Mouse (Mus musculus) stomach, postnatal 0 days (tissue): ENCODE results near the gene Fzd9. TPM values are rescaled to one million over a fixed set of nuclear protein-coding genes. Genes with fewer than 3 reads are reported as not detected.
"Not testable (repeated sequence)": the region's sequence is repeated elsewhere in the genome, so short reads cannot be mapped to it uniquely, and the experiment has no call there.

Source experiments
- ATAC-seq: fragments of 200-750 bp; cut with Nextera tagmentation; 2 replicates; pipeline ENCODE4 v1.8.0; 2017; ENCODE audit not compliant: low FRiP score, low TSS enrichment
- DNase-seq: peaks from one replicate; pipeline ENCODE4 v3.0.0-alpha.2; 2016; ENCODE audit warnings: low spot score
- H3K27ac ChIP-seq: fragments of 300-500 bp; sonication (generic); replicated peaks from 2 replicates; pipeline ENCODE4 v1.5.1; 2014; ENCODE audit warnings: mild to moderate bottlenecking, control low read depth
- H3K27me3 ChIP-seq: fragments of 300-500 bp; sonication (generic); 2 replicates; pipeline ENCODE4 v1.6.1; 2014; ENCODE audit warnings: low read length; ENCODE audit not compliant: control insufficient read depth, insufficient read depth
- H3K36me3 ChIP-seq: fragments of 300-500 bp; sonication (generic); 2 replicates; pipeline ENCODE4 v1.6.1; 2014; ENCODE audit warnings: low read length, mixed read lengths; ENCODE audit not compliant: control insufficient read depth, insufficient read depth
- H3K4me1 ChIP-seq: fragments of 300-500 bp; sonication (generic); replicated peaks from 2 replicates; pipeline ENCODE4 v1.6.1; 2014; ENCODE audit warnings: antibody characterized with exemption; ENCODE audit not compliant: control insufficient read depth, insufficient read depth
- H3K4me2 ChIP-seq: fragments of 300-500 bp; sonication (generic); replicated peaks from 2 replicates; pipeline ENCODE4 v1.6.1; 2014; ENCODE audit warnings: low read depth, mild to moderate bottlenecking, control low read depth, moderate library complexity
- H3K4me3 ChIP-seq: fragments of 300-500 bp; sonication (generic); 2 replicates; pipeline ENCODE4 v1.5.1; 2014; ENCODE audit warnings: low read depth, low read length, control low read depth
- H3K9ac ChIP-seq: fragments of 300-500 bp; sonication (generic); 2 replicates; pipeline ENCODE4 v1.6.1; 2014; ENCODE audit warnings: mild to moderate bottlenecking, low read length, control low read depth, mixed read lengths
- H3K9me3 ChIP-seq: fragments of 300-500 bp; sonication (generic); 2 replicates; pipeline ENCODE4 v1.6.1; 2016; ENCODE audit warnings: low read length; ENCODE audit not compliant: control insufficient read depth
- CTCF ChIP-seq: IDR thresholded peaks from 2 replicates; pipeline ENCODE4 v1.5.1; 2016; ENCODE audit warnings: antibody characterized with exemption, low read depth, mild to moderate bottlenecking, moderate library complexity
- EP300 ChIP-seq: optimal IDR thresholded peaks from 2 replicates; pipeline ENCODE3; 2016; ENCODE audit warnings: antibody characterized with exemption
- WGBS: fragments of 180-500 bp; shearing (Covaris S2); extraction: QIAGEN DNeasy Blood & Tissue Kit; methylation state at CpG from one replicate; pipeline ENCODE4 v1.1.7; 2014; 5-methylcytosine and 5-hydroxymethylcytosine counted together
- polyA plus RNA-seq: library from polyadenylated mRNA; unstranded; fragments of >200 nt; fragmentation: Nextera tagmentation; extraction: Ambion mirVana; gene quantifications from 2 replicates; pipeline ENCODE4 v1.2.1, GENCODE M21; 2015

Fzd9 gene
- polyA plus RNA-seq, 1 experiment from 2014 or later = 0.42 TPM

- DNase-seq = peak; percentile 71
- no peak for ATAC-seq
- H3K27me3 ChIP-seq = no peaks in the 10 kb centered on the region
- no peaks in the 10 kb centered on the region for H3K4me1 ChIP-seq
- H3K27ac ChIP-seq = no peak overlapping the region
- H3K4me3 ChIP-seq = no peak overlapping the region
- H3K4me2 ChIP-seq = no peak overlapping the region
- no peak overlapping the region for H3K9ac ChIP-seq
- TF ChIP-seq CTCF = peak; percentile 88
- TF ChIP-seq EP300 = no peak
- no peaks in the 10 kb centered on the region for H3K9me3 ChIP-seq
- H3K36me3 ChIP-seq = peaks cover 45% of the 10 kb centered on the region
- 25% methylated on average over 2 of the region's 2 CpGs for WGBS
Measured at GRCm38 (mm10) chr5:135236571-135236970, 14.5 kb downstream of the Fzd9 start.

DNA sequence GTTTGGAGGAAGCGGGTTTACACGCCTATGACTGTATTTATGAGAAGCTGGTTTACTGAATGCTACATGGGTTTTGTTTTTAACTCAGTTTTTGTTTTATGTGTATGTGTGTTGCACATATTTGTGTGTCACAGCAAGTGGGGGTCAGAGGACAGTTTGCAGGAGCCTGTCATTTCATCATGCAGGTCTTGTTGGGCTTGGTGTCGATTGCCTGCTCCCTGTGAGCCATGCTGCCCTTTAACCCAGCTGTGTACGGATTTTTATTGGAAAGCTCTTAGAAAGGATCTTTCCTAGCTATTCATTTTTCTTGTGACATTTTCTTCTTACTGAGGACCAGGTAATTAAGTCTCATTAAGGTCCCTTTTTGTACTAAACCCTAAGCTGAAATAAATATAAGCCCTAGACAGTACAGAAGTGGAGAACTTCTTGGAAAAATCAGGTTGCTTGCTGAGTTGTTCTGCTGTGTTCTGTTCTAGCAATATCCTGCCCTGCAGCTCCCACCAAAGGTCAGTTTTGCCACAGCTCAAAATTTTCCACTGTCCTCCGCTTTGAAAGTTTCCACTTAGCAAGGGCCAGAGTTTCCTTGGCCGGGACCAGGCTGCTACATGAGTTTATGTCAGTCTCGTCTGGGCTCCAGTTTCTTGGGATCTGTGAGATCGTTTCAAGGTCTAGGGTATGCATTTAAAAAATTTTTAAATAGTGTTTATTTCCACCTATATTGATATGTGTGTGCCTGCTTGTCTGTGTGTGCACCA lies 17.7 kb downstream of the Fzd9 start:
- no peak for TF ChIP-seq CTCF
- TF ChIP-seq EP300 = no peak
- no peaks in the 10 kb centered on the region for H3K9me3 ChIP-seq
- H3K27me3 ChIP-seq = no peaks in the 10 kb centered on the region
- no peak overlapping the region for H3K4me2 ChIP-seq
- no peak for DNase-seq
- 83% methylated on average over 8 of the region's 8 CpGs for WGBS
- no peak for ATAC-seq
- H3K27ac ChIP-seq = no peak overlapping the region
- no peak overlapping the region for H3K9ac ChIP-seq
- peaks cover 42% of the 10 kb centered on the region for H3K36me3 ChIP-seq
- H3K4me1 ChIP-seq = no peaks in the 10 kb centered on the region
- H3K4me3 ChIP-seq = no peak overlapping the region

GRCm38 (mm10) chr5:135230186-135230585 lies 20.8 kb downstream of the Fzd9 start:
- Histone ChIP-seq H3K27me3 (no peaks in the 10 kb centered on the region), H3K27ac (no peak overlapping the region), H3K9ac (no peak overlapping the region), H3K36me3 (peaks cover 36% of the 10 kb centered on the region), H3K4me3 (no peak overlapping the region), H3K4me2 (no peak overlapping the region), H3K9me3 (no peaks in the 10 kb centered on the region), H3K4me1 (no peaks in the 10 kb centered on the region)
- ATAC-seq (no peak), DNase-seq (no peak)
- WGBS = 86% methylated on average over 4 of the region's 4 CpGs
- no peak for TF ChIP-seq EP300

GRCm38 (mm10) chr5:135225879-135226278 lies 25.2 kb downstream of the Fzd9 start:
- not testable (repeated sequence) for DNase-seq, H3K4me2 ChIP-seq, ATAC-seq, H3K27ac ChIP-seq, H3K27me3 ChIP-seq, H3K9ac ChIP-seq, H3K4me1 ChIP-seq, H3K9me3 ChIP-seq, H3K4me3 ChIP-seq
- peak; percentile 29; the same call in 1 of the 2 replicates for TF ChIP-seq CTCF
- H3K36me3 ChIP-seq = peaks cover 27% of the 10 kb centered on the region
- WGBS = 95% methylated on average over 4 of the region's 4 CpGs

- TF ChIP-seq CTCF (no peak), EP300 (no peak)
- no peaks in the 10 kb centered on the region for H3K9me3 ChIP-seq
- peaks cover 29% of the 10 kb centered on the region for H3K36me3 ChIP-seq
- no peak overlapping the region for H3K9ac ChIP-seq
- ATAC-seq (no peak), DNase-seq (no peak)
- no peaks in the 10 kb centered on the region for H3K27me3 ChIP-seq
- H3K4me3 ChIP-seq = no peak overlapping the region
- no peak overlapping the region for H3K4me2 ChIP-seq
- whole genome bisulfite sequencing = 90% methylated on average over 3 of the region's 3 CpGs
- H3K4me1 ChIP-seq = no peaks in the 10 kb centered on the region
- H3K27ac ChIP-seq = no peak overlapping the region
Measured at GRCm38 (mm10) chr5:135224169-135224568, 26.9 kb downstream of the Fzd9 start.

- Histone ChIP-seq H3K4me1 (no peaks in the 10 kb centered on the region), H3K27ac (no peak overlapping the region), H3K9me3 (no peaks in the 10 kb centered on the region), H3K36me3 (peaks cover 40% of the 10 kb centered on the region), H3K4me2 (no peak overlapping the region), H3K9ac (no peak overlapping the region), H3K27me3 (no peaks in the 10 kb centered on the region), H3K4me3 (no peak overlapping the region)
- ATAC-seq = no peak
- WGBS = 92% methylated on average over 7 of the region's 7 CpGs
- no peak for TF ChIP-seq CTCF
- TF ChIP-seq EP300 = no peak
- no peak for DNase-seq
Measured at GRCm38 (mm10) chr5:135222066-135222465, 29.0 kb downstream of the Fzd9 start.
